8 mouse cellular contexts compared by ENCODE assay signal in genomic region chrX:159532427-159532810, GRCm38 (mm10). TPM values are rescaled to one million over a fixed set of nuclear protein-coding genes. Genes with fewer than 3 reads are reported as not detected.
DNase-seq lines count a peak whose midpoint lies in the region; ATAC-seq and TF ChIP-seq lines count a peak whose summit lies in the region.

No protein-coding gene starts in this region.

- peaks cover 8 to 13% of the 10 kb centered on the region in 2 experiments for H3K4me1 ChIP-seq in MEL (ENCODE audit: control insufficient read depth in 1 of 2, insufficient read depth in 2 of 2, low read length in 2 of 2)
- no peaks in the 10 kb centered on the region for H3K4me1 ChIP-seq in cerebellum, adult 2 months (ENCODE audit: control insufficient read depth, insufficient read depth, low read length)
- no peaks in the 10 kb centered on the region for H3K4me1 ChIP-seq in forebrain, postnatal 0 days (ENCODE audit: insufficient read depth)
- no peaks in the 10 kb centered on the region for H3K4me1 ChIP-seq in lung, embryonic 15.5 days

- peak; percentile 99 for ATAC-seq in forebrain, postnatal 0 days
- ATAC-seq in lung, embryonic 15.5 days (ENCODE audit: borderline replicate concordance, extremely low read depth, low FRiP score, low TSS enrichment) = peak; percentile 98

- TF ChIP-seq POLR2A in MEL (IDR thresholded peaks at IDR 0.05; ENCODE audit: control insufficient read depth in 1 of 2, insufficient read depth in 1 of 2, low read depth in 1 of 2, low read length in 2 of 2, poor library complexity in 1 of 2) = peak; percentile 79 to 84; a peak in 3 of 4 replicates
- peak; percentile 37; the same call in 1 of the 2 replicates for TF ChIP-seq POLR2A in cerebellum, adult 2 months (IDR thresholded peaks at IDR 0.05; ENCODE audit: borderline replicate concordance, insufficient read depth, low read length)

- TF ChIP-seq RAD21 in MEL (IDR thresholded peaks at IDR 0.05; ENCODE audit: low read depth, low read length) = peak; percentile 35

- H3K9me3 ChIP-seq in MEL (replicated peaks; ENCODE audit: insufficient read depth, low read length) = no peaks in the 10 kb centered on the region
- no peaks in the 10 kb centered on the region for H3K9me3 ChIP-seq in forebrain, postnatal 0 days (ENCODE audit: low read length)
- H3K9me3 ChIP-seq in lung, embryonic 15.5 days = no peaks in the 10 kb centered on the region

- H3K9ac ChIP-seq in MEL (ENCODE audit: control insufficient read depth, low read depth, low read length, poor library complexity, severe bottlenecking) = peak overlapping the region; percentile 81
- peak overlapping the region; percentile 72 for H3K9ac ChIP-seq in forebrain, postnatal 0 days
- peak overlapping the region; percentile 55 for H3K9ac ChIP-seq in lung, embryonic 15.5 days

- peak overlapping the region; percentile 65 for H3K27ac ChIP-seq in MEL (ENCODE audit: control insufficient read depth, low read depth, low read length)
- no peak overlapping the region for H3K27ac ChIP-seq in cerebellum, adult 2 months (ENCODE audit: insufficient read depth, low read length)
- H3K27ac ChIP-seq in forebrain, postnatal 0 days (ENCODE audit: low read depth, low read length) = peak overlapping the region; percentile 77
- H3K27ac ChIP-seq in lung, embryonic 15.5 days = peak overlapping the region; percentile 82

- peak overlapping the region; percentile 61 to 69 for H3K4me3 ChIP-seq in MEL (ENCODE audit: control insufficient read depth in 1 of 2, insufficient read depth in 1 of 2, low read depth in 2 of 2, low read length in 2 of 2)
- H3K4me3 ChIP-seq in cerebellum, adult 2 months (replicated peaks; ENCODE audit: insufficient read depth, low read depth, low read length) = peak overlapping the region; percentile 71
- peak overlapping the region; percentile 54 for H3K4me3 ChIP-seq in forebrain, postnatal 0 days (ENCODE audit: low read depth, low read length)
- H3K4me3 ChIP-seq in lung, embryonic 15.5 days = peak overlapping the region; percentile 65

- H3K36me3 ChIP-seq in MEL (ENCODE audit: control insufficient read depth in 1 of 2, insufficient read depth in 2 of 2, low read length in 2 of 2) = peaks cover 2 to 20% of the 10 kb centered on the region in 2 experiments; a peak in 3 of 4 replicates
- no peaks in the 10 kb centered on the region for H3K36me3 ChIP-seq in forebrain, postnatal 0 days (ENCODE audit: insufficient read depth)
- no peaks in the 10 kb centered on the region for H3K36me3 ChIP-seq in lung, embryonic 15.5 days

- peak overlapping the region; percentile 53 for H3K4me2 ChIP-seq in forebrain, postnatal 0 days (ENCODE audit: low read depth)
- peak overlapping the region; percentile 55 for H3K4me2 ChIP-seq in lung, embryonic 15.5 days

- 9% methylated on average over 35 of the region's 38 CpGs for WGBS in cerebellum, adult 2 months
- WGBS in forebrain, postnatal 0 days = 26% methylated on average over 38 of the region's 38 CpGs
- WGBS in lung, embryonic 15.5 days = 7% methylated on average over 38 of the region's 38 CpGs

- H3K27me3 ChIP-seq in MEL (ENCODE audit: control insufficient read depth in 1 of 2, insufficient read depth in 2 of 2, low read length in 2 of 2) = no peaks in the 10 kb centered on the region
- H3K27me3 ChIP-seq in cerebellum, adult 2 months (ENCODE audit: control insufficient read depth, insufficient read depth, low read length) = no peaks in the 10 kb centered on the region
- H3K27me3 ChIP-seq in forebrain, postnatal 0 days (ENCODE audit: insufficient read depth, low read length) = no peaks in the 10 kb centered on the region
- H3K27me3 ChIP-seq in lung, embryonic 15.5 days = no peaks in the 10 kb centered on the region

- H3K79me2 ChIP-seq in MEL (ENCODE audit: control insufficient read depth, insufficient read depth, low read length, poor library complexity) = peaks cover 29% of the 10 kb centered on the region

- peak; percentile 99 for DNase-seq in MEL (ENCODE audit: low read depth, low spot score)
- DNase-seq in cerebellum, adult 2 months = peak; percentile 94
- DNase-seq in forebrain, postnatal 0 days = peak; percentile 95
- peak; percentile 97 for DNase-seq in heart, postnatal 4 days
- peak; percentile 91 to 93 for DNase-seq in layer of hippocampus, adult 8-10 months (ENCODE audit: low spot score in 2 of 2)
- DNase-seq in ovary, adult 18-20 months (ENCODE audit: low spot score) = peak; percentile 93
- peak; percentile 95 for DNase-seq in thymus, postnatal 0 days (ENCODE audit: low spot score)

- TF ChIP-seq CTCF in MEL (IDR thresholded peaks at IDR 0.05 in 2 of 3, conservative IDR thresholded peaks at IDR 0.05 in 1 of 3; ENCODE audit: control insufficient read depth in 1 of 3, insufficient read depth in 1 of 3, low read depth in 2 of 3, low read length in 3 of 3, poor library complexity in 1 of 3, severe bottlenecking in 1 of 3) = peak; percentile 83 to 100 (median 100)
- peak; percentile 66 for TF ChIP-seq CTCF in cerebellum, adult 2 months (IDR thresholded peaks at IDR 0.05; ENCODE audit: borderline replicate concordance, insufficient read depth, low read depth, low read length)
- peak; percentile 93 for TF ChIP-seq CTCF in forebrain, postnatal 0 days (IDR thresholded peaks at IDR 0.05; ENCODE audit: low read depth)

- peak in 1 of 2 experiments; percentile 45; a peak in 2 of 4 replicates for TF ChIP-seq EP300 in MEL (IDR thresholded peaks at IDR 0.05; ENCODE audit: low read depth in 1 of 2, low read length in 2 of 2)

TF ChIP-seq in MEL, 35 proteins besides CTCF, POLR2A, EP300 and RAD21 (continues in another document):
- TF ChIP-seq TAL1 (IDR thresholded peaks at IDR 0.05; ENCODE audit: low read length) = no peak
- TF ChIP-seq MYC (IDR thresholded peaks at IDR 0.05; ENCODE audit: low read depth, low read length) = peak; percentile 21; the same call in 1 of the 2 replicates
- TF ChIP-seq RCOR1 (IDR thresholded peaks at IDR 0.05; ENCODE audit: low read depth, low read length) = 0 out of 2 replicates have a peak, but pooled peaks have one; percentile 24
- TF ChIP-seq MEF2A (IDR thresholded peaks at IDR 0.05; ENCODE audit: extremely low read depth, insufficient replicate concordance, low read depth, low read length, poor library complexity, severe bottlenecking) = no peak
- no peak for TF ChIP-seq MYB (IDR thresholded peaks at IDR 0.05; ENCODE audit: low read depth, low read length)
- no peak for TF ChIP-seq POLR2AphosphoS5 (IDR thresholded peaks at IDR 0.05; ENCODE audit: borderline replicate concordance, low read depth, low read length)
- peak; percentile 33; the same call in 1 of the 2 replicates for TF ChIP-seq TBP (IDR thresholded peaks at IDR 0.05; ENCODE audit: low read depth, low read length)
- no peak for TF ChIP-seq BHLHE40 (IDR thresholded peaks at IDR 0.05; ENCODE audit: borderline replicate concordance, low read depth, low read length)
- no peak for TF ChIP-seq GATA1 (IDR thresholded peaks at IDR 0.05; ENCODE audit: low read depth, low read length)
- no peak for TF ChIP-seq ZC3H11A (IDR thresholded peaks at IDR 0.05; ENCODE audit: low read depth, low read length)
- peak; percentile 23; the same call in 1 of the 2 replicates for TF ChIP-seq ZMIZ1 (IDR thresholded peaks at IDR 0.05; ENCODE audit: low read depth, low read length)
- peak; percentile 83; the same call in 1 of the 2 replicates for TF ChIP-seq POLR2AphosphoS2 (IDR thresholded peaks at IDR 0.05; ENCODE audit: low read length)
- TF ChIP-seq HCFC1 (IDR thresholded peaks at IDR 0.05; ENCODE audit: low read depth, low read length) = peak; percentile 85
- TF ChIP-seq CHD2 (IDR thresholded peaks at IDR 0.05; ENCODE audit: low read length) = no peak
- TF ChIP-seq JUND (IDR thresholded peaks at IDR 0.05; ENCODE audit: low read depth, low read length) = no peak
- peak; percentile 95 for TF ChIP-seq MAZ (IDR thresholded peaks at IDR 0.05; ENCODE audit: low read depth, low read length)
- TF ChIP-seq CHD1 (IDR thresholded peaks at IDR 0.05; ENCODE audit: low read depth, low read length) = no peak
- peak; percentile 50; the same call in 1 of the 2 replicates for TF ChIP-seq MAX (IDR thresholded peaks at IDR 0.05; ENCODE audit: low read length)
- peak; percentile 84 for TF ChIP-seq SMC3 (IDR thresholded peaks at IDR 0.05; ENCODE audit: low read depth, low read length)
- 0 out of 2 replicates have a peak, but pooled peaks have one; percentile 19 for TF ChIP-seq NRF1 (IDR thresholded peaks at IDR 0.05; ENCODE audit: insufficient read depth, low read depth, low read length, poor library complexity, severe bottlenecking)
- peak; percentile 84 for TF ChIP-seq NELFE (IDR thresholded peaks at IDR 0.05; ENCODE audit: low read depth, low read length)
- TF ChIP-seq KAT2A (conservative IDR thresholded peaks at IDR 0.05; ENCODE audit: low read depth, low read length) = no peak
- peak; percentile 26; the same call in 1 of the 2 replicates for TF ChIP-seq TCF12 (IDR thresholded peaks at IDR 0.05; ENCODE audit: low read depth, low read length)
- TF ChIP-seq ETS1 (IDR thresholded peaks at IDR 0.05; ENCODE audit: low read depth, low read length) = 0 out of 2 replicates have a peak, but pooled peaks have one; percentile 27
- TF ChIP-seq UBTF (IDR thresholded peaks at IDR 0.05; ENCODE audit: borderline replicate concordance, insufficient read depth, low read depth, low read length) = no peak
- TF ChIP-seq ZNF384 (IDR thresholded peaks at IDR 0.05; ENCODE audit: low read depth, low read length) = peak; percentile 31
- TF ChIP-seq SIN3A (IDR thresholded peaks at IDR 0.05; ENCODE audit: low read length) = peak; percentile 66
- no peak for TF ChIP-seq GABPA (IDR thresholded peaks at IDR 0.05; ENCODE audit: low read depth, low read length)
- TF ChIP-seq USF1 (IDR thresholded peaks at IDR 0.05; ENCODE audit: low read depth, low read length) = no peak; the same call in 1 of the 2 replicates
- no peak for TF ChIP-seq ZKSCAN1 (IDR thresholded peaks at IDR 0.05; ENCODE audit: low read depth, low read length)

RNA-seq across cellular contexts. Expression of gene Bclaf3, which starts 5.9 kb away (rescaled TPM):
- total RNA-seq in MEL (2012; rRNA removed) = 12.8 and 13.0 TPM in 2 replicates
- polyA plus RNA-seq in MEL (2012; ENCODE audit: insufficient read depth in 1 of 2, insufficient read length in 2 of 2, low read depth in 1 of 2, low replicate concordance in 2 of 2, missing spikeins in 1 of 2) = 10 to 100 TPM in 1 of 2 experiments, not detected in 1; 23.7 TPM
- polyA plus RNA-seq in cerebellum, adult 2 months (2012; rRNA removed) = 8.4 and 9.6 TPM in 2 replicates
- 11.3 and 18.7 TPM in 2 replicates for total RNA-seq in forebrain, postnatal 0 days (2014; rRNA removed)
- 9.8 and 14.2 TPM in 2 replicates for polyA plus RNA-seq in forebrain, postnatal 0 days (2015; fragmentation: Nextera tagmentation; extraction: Ambion mirVana)
- total RNA-seq in heart, postnatal 4 days (2021) = 1 to 10 TPM; 7.8 to 8.3 TPM
- 10 to 100 TPM in 2 of 4 experiments, 1 to 10 TPM in 2; 8.1 to 11.4 (median 10.1) TPM for total RNA-seq in layer of hippocampus, adult 8-10 months (2022)
- 22.1 and 22.9 TPM in 2 replicates for polyA plus RNA-seq in lung, embryonic 15.5 days (2015; fragmentation: Nextera tagmentation; extraction: Ambion mirVana)
- 16.4 and 19.0 TPM in 2 replicates for polyA plus RNA-seq in thymus, postnatal 0 days (2015; fragmentation: Nextera tagmentation; extraction: Ambion mirVana)
